Mouse (Mus musculus) MEL (cell line): ENCODE measurements around the gene Lrrc23.
"Not testable (repeated sequence)": the region's sequence is repeated elsewhere in the genome, so short reads cannot be mapped to it uniquely, and the experiment has no call there.

Experiments
- CHD2 ChIP-seq: IDR thresholded peaks from 2 replicates; pipeline ENCODE4 v1.6.1; 2011; ENCODE audit warnings: low read length, improper control_type of control experiment
- CTCF ChIP-seq, 3 experiments: IDR thresholded peaks in 2 of 3; conservative IDR thresholded peaks in 1 of 3; 2 replicates each; pipeline ENCODE4 v1.5.1; 2011 to 2012; ENCODE audit warnings: low read length in 3 of 3, low read depth in 2 of 3, mild to moderate bottlenecking in 2 of 3, improper control_type of control experiment in 1 of 3, inconsistent platforms in 1 of 3, mixed read lengths in 1 of 3, moderate library complexity in 1 of 3; ENCODE audit not compliant: control insufficient read depth in 1 of 3, insufficient read depth in 1 of 3, poor library complexity in 1 of 3, severe bottlenecking in 1 of 3
- EP300 ChIP-seq, 2 experiments: IDR thresholded peaks; 2 replicates each; pipeline ENCODE4 v1.6.1; 2011; ENCODE audit warnings: improper control_type of control experiment in 2 of 2, low read length in 2 of 2, low read depth in 1 of 2, mild to moderate bottlenecking in 1 of 2
- MAX ChIP-seq: IDR thresholded peaks from 2 replicates; pipeline ENCODE4 v1.6.1; 2011; ENCODE audit warnings: low read length, improper control_type of control experiment
- NELFE ChIP-seq: IDR thresholded peaks from 2 replicates; pipeline ENCODE4 v1.6.1; 2011; ENCODE audit warnings: low read depth, low read length, improper control_type of control experiment
- TBP ChIP-seq: IDR thresholded peaks from 2 replicates; pipeline ENCODE4 v1.8.0; 2011; ENCODE audit warnings: low read depth, low read length, improper control_type of control experiment
- ZC3H11A ChIP-seq: IDR thresholded peaks from 2 replicates; pipeline ENCODE4 v1.6.1; 2012; ENCODE audit warnings: low read depth, mild to moderate bottlenecking, inconsistent platforms, low read length, improper control_type of control experiment

DNA sequence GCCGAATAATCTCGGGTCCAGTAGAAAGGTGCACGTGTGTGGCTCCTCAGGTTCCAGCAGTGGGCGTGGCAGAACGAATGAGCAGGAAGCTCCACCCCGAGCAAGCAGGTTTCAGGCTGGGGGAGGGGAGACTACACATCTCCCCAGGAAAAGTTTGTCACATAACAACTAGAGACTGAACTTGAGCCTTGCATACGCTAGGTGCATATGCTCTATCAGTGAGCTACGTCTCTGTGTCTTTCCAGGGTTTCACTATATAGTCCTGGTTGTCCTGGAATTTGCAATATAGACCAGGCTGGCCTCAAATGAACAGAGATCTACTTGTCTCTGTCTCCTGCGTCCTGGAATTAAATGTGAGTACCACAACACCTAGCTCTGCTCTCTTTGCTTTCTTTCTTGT, 22.9 kb upstream of the Lrrc23 start:
- TF ChIP-seq CTCF (IDR thresholded peaks at IDR 0.05 in 2 of 3, conservative IDR thresholded peaks at IDR 0.05 in 1 of 3; ENCODE audit: control insufficient read depth in 1 of 3, insufficient read depth in 1 of 3, low read depth in 2 of 3, low read length in 3 of 3, poor library complexity in 1 of 3, severe bottlenecking in 1 of 3); CHD2; MAX; TBP; NELFE; EP300 (IDR thresholded peaks at IDR 0.05; ENCODE audit: low read depth in 1 of 2, low read length in 2 of 2); ZC3H11A: not testable (repeated sequence)
